Mouse (Mus musculus): ENCODE measurements around the gene Dach1. TPM values are rescaled to one million over a fixed set of nuclear protein-coding genes. Genes with fewer than 3 reads are reported as not detected.

Dach1 gene
- 2.3 TPM in 2 replicates for polyA plus RNA-seq (2015; fragmentation: Nextera tagmentation; extraction: Ambion mirVana)

DNA sequence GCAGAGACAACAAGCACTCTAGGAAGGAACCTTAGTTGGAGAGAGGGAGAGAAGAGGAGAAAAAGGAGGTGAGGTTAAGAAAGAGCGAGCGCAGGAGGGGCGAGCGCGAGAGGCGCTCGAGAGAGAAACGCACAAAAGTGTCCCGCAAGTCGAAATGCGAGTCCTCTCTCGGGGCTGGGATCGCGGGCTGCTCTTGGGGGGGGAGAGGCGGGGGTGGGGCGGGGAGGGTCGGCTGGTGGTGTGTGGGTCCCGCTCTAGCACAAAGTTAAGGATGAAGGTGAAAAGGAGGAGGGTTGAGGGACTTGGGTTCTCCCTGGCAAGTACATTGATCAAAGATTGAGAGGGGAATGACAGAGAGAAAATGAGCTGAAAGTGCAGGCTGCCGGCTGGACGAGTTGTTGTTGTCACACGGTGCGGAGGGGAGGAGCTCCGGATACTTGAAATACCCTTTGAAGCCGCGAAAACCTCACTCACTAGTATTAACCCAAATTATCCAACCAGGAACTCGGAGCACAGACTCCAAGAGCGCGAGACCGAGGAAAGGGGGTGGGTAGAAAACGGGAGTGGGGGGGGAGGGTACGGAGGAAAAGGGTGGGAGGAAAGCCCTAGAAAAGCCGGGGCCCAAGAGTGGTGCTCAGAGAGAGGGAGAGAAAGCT is at the start of gene Dach1:
TSS of gene Dach1 (minus strand) at position 345 of the 656 bp plus-strand sequence.
- peak; percentile 55 for ATAC-seq (ENCODE audit: insufficient number of reproducible peaks, low FRiP score, low TSS enrichment, low read depth)
- Histone ChIP-seq H3K36me3 (no peaks in the 10 kb centered on the region), H3K4me1 (peaks cover 8% of the 10 kb centered on the region; the same call in 1 of the 2 replicates), H3K9ac (peak within 1 kb of the TSS; percentile 53), H3K27ac (replicated peaks) (peak within 1 kb of the TSS; percentile 65), H3K9me3 (replicated peaks) (no peaks in the 10 kb centered on the region), H3K27me3 (no peaks in the 10 kb centered on the region), H3K4me2 (replicated peaks) (peak within 1 kb of the TSS; percentile 99), H3K4me3 (replicated peaks) (peak within 1 kb of the TSS; percentile 71)
- under 1% methylated on average over 30 of the region's 32 CpGs for WGBS

- Histone ChIP-seq H3K27me3 (no peaks in the 10 kb centered on the region), H3K36me3 (no peaks in the 10 kb centered on the region), H3K27ac (replicated peaks) (no peak overlapping the region), H3K9ac (no peak overlapping the region), H3K4me1 (no peaks in the 10 kb centered on the region), H3K4me3 (replicated peaks) (no peak overlapping the region), H3K4me2 (replicated peaks) (no peak overlapping the region), H3K9me3 (replicated peaks) (no peaks in the 10 kb centered on the region)
- WGBS = 81% methylated on average over 3 of the region's 3 CpGs
- ATAC-seq (ENCODE audit: insufficient number of reproducible peaks, low FRiP score, low TSS enrichment, low read depth) = no peak
Measured at GRCm38 (mm10) chr14:98200089-98200488, 30.5 kb upstream of the Dach1 start.

GRCm38 (mm10) chr14:98181545-98181944 is 12.0 kb upstream of the Dach1 start:
- ATAC-seq (ENCODE audit: insufficient number of reproducible peaks, low FRiP score, low TSS enrichment, low read depth) = no peak
- WGBS = 2% methylated on average over 1 of the region's 1 CpGs
- no peak overlapping the region for H3K27ac ChIP-seq (replicated peaks)
- no peak overlapping the region for H3K9ac ChIP-seq
- no peaks in the 10 kb centered on the region for H3K9me3 ChIP-seq (replicated peaks)
- no peak overlapping the region for H3K4me2 ChIP-seq (replicated peaks)
- no peaks in the 10 kb centered on the region for H3K36me3 ChIP-seq
- H3K4me1 ChIP-seq = no peaks in the 10 kb centered on the region
- H3K27me3 ChIP-seq = no peaks in the 10 kb centered on the region
- no peak overlapping the region for H3K4me3 ChIP-seq (replicated peaks)

- no peak for ATAC-seq (ENCODE audit: insufficient number of reproducible peaks, low FRiP score, low TSS enrichment, low read depth)
- H3K27ac ChIP-seq (replicated peaks) = no peak overlapping the region
- no peak overlapping the region for H3K9ac ChIP-seq
- H3K4me1 ChIP-seq = 0 out of 2 replicates have a peak, but pooled peaks cover 3% of the 10 kb centered on the region
- 32% methylated on average over 2 of the region's 2 CpGs for WGBS
- no peak overlapping the region for H3K4me3 ChIP-seq (replicated peaks)
- H3K36me3 ChIP-seq = no peaks in the 10 kb centered on the region
- no peaks in the 10 kb centered on the region for H3K27me3 ChIP-seq
- no peak overlapping the region for H3K4me2 ChIP-seq (replicated peaks)
- no peaks in the 10 kb centered on the region for H3K9me3 ChIP-seq (replicated peaks)
Measured at GRCm38 (mm10) chr14:98173831-98174230, 4.3 kb upstream of the Dach1 start.

DNA sequence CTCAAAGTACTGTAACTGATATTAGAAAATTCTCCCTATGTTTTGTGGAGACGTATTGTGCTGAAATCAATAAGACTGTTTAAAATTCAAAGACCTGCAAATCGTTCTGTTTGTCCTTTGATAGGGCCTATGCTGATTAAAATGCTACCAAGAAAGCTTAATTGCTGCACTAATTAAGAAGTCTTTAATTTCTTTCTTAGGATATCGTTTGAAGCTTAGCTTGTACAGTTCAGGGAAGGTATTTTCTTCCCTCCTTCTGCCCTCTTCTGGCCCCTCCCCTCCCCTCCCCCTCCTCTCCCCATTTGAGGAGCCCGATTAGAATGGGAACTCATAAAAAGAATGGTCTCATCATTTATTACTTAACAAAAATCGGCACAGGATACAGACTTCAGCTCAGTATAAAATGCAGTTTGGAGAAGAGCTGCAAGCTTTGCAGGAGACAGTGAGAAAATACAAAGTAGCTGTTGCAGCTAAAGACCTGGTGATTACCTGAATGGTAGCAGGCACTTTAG is 2.9 kb upstream of the Dach1 start:
- 11% methylated on average over 5 of the region's 5 CpGs for WGBS
- no peaks in the 10 kb centered on the region for H3K36me3 ChIP-seq
- no peaks in the 10 kb centered on the region for H3K9me3 ChIP-seq (replicated peaks)
- H3K9ac ChIP-seq = no peak overlapping the region
- no peaks in the 10 kb centered on the region for H3K27me3 ChIP-seq
- H3K27ac ChIP-seq (replicated peaks) = no peak overlapping the region
- no peak overlapping the region for H3K4me3 ChIP-seq (replicated peaks)
- H3K4me1 ChIP-seq = peaks cover 4% of the 10 kb centered on the region; the same call in 1 of the 2 replicates
- ATAC-seq (ENCODE audit: insufficient number of reproducible peaks, low FRiP score, low TSS enrichment, low read depth) = no peak
- no peak overlapping the region for H3K4me2 ChIP-seq (replicated peaks)

GRCm38 (mm10) chr14:98171861-98172260 is 2.3 kb upstream of the Dach1 start:
- no peaks in the 10 kb centered on the region for H3K27me3 ChIP-seq
- H3K9ac ChIP-seq = no peak overlapping the region
- H3K4me3 ChIP-seq (replicated peaks) = no peak overlapping the region
- H3K36me3 ChIP-seq = no peaks in the 10 kb centered on the region
- 13% methylated on average over 5 of the region's 5 CpGs for WGBS
- no peaks in the 10 kb centered on the region for H3K9me3 ChIP-seq (replicated peaks)
- H3K27ac ChIP-seq (replicated peaks) = no peak overlapping the region
- H3K4me1 ChIP-seq = peaks cover 8% of the 10 kb centered on the region; the same call in 1 of the 2 replicates
- no peak overlapping the region for H3K4me2 ChIP-seq (replicated peaks)
- ATAC-seq (ENCODE audit: insufficient number of reproducible peaks, low FRiP score, low TSS enrichment, low read depth) = no peak

- Histone ChIP-seq H3K4me1 (peaks cover 8% of the 10 kb centered on the region; the same call in 1 of the 2 replicates), H3K4me2 (replicated peaks) (peak overlapping the region; percentile 99), H3K27me3 (no peaks in the 10 kb centered on the region), H3K4me3 (replicated peaks) (peak overlapping the region; percentile 71), H3K9me3 (replicated peaks) (no peaks in the 10 kb centered on the region), H3K9ac (peak overlapping the region; percentile 53), H3K27ac (replicated peaks) (peak overlapping the region; percentile 65), H3K36me3 (no peaks in the 10 kb centered on the region)
- WGBS = under 1% methylated on average over 45 of the region's 45 CpGs
- 0 out of 2 replicates have a peak, but pooled peaks have one; percentile 21 for ATAC-seq (ENCODE audit: insufficient number of reproducible peaks, low FRiP score, low TSS enrichment, low read depth)
Measured at GRCm38 (mm10) chr14:98168908-98169401, 610 bp downstream of the Dach1 start.

- ATAC-seq (ENCODE audit: insufficient number of reproducible peaks, low FRiP score, low TSS enrichment, low read depth) = peak; percentile 55
- Histone ChIP-seq H3K4me3 (replicated peaks) (peak overlapping the region; percentile 71), H3K9me3 (replicated peaks) (no peaks in the 10 kb centered on the region), H3K9ac (peak overlapping the region; percentile 53), H3K4me1 (peaks cover 8% of the 10 kb centered on the region; the same call in 1 of the 2 replicates), H3K27ac (replicated peaks) (peak overlapping the region; percentile 65), H3K27me3 (no peaks in the 10 kb centered on the region), H3K36me3 (no peaks in the 10 kb centered on the region), H3K4me2 (replicated peaks) (peak overlapping the region; percentile 99)
- WGBS = under 1% methylated on average over 48 of the region's 48 CpGs
Measured at GRCm38 (mm10) chr14:98168039-98168907, 1.3 kb downstream of the Dach1 start.

DNA sequence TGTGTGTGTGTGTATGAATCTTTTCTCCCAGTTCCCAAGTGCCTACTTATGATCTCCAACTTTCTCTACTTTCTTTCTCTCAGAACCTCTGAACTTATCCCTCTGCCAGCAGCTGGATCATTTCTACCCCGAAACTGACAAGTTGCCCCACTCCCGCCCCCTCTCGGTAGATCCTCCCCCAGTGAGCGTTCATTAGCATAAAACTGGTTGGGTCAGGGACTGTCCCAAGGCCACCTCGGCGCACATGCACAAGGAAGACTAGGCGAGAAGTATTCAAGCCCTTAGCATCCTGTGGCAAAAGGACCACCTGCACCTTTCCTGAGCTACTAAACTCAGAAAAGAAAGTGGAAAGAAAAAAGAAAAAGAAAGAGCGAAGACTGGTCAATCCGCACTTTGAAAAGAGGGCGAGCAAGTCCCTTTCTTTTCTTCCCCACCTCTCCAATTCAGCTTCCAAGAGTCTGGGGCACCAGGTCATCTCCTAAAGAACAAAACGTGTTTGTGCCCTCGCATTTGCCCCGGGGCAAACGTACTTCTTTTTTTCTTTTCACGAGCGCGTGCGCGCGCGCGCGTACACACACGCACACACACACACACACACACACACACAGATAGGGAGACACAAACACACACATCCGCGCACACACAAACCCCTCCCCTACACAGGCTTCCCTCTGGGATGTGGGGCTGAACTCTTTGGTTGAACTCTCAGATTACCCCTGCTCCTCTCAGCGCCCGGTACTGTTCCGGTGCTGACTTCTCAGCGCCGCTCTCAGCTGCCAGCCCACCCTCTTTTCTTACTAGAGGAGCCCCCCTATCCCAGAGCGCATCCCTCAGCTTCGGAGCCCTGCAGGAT is 2.2 kb downstream of the Dach1 start:
- H3K36me3 ChIP-seq = no peaks in the 10 kb centered on the region
- peak overlapping the region; percentile 65; the same call in 1 of the 2 replicates for H3K27ac ChIP-seq (replicated peaks)
- peak overlapping the region; percentile 99 for H3K4me2 ChIP-seq (replicated peaks)
- peak overlapping the region; percentile 31 for H3K9ac ChIP-seq
- no peaks in the 10 kb centered on the region for H3K27me3 ChIP-seq
- peak overlapping the region; percentile 71 for H3K4me3 ChIP-seq (replicated peaks)
- peak; percentile 58 for ATAC-seq (ENCODE audit: insufficient number of reproducible peaks, low FRiP score, low TSS enrichment, low read depth)
- WGBS = under 1% methylated on average over 33 of the region's 33 CpGs
- H3K9me3 ChIP-seq (replicated peaks) = no peaks in the 10 kb centered on the region
- peaks cover 8% of the 10 kb centered on the region; the same call in 1 of the 2 replicates for H3K4me1 ChIP-seq

- H3K4me3 ChIP-seq (replicated peaks) = peak overlapping the region; percentile 71; the same call in 1 of the 2 replicates
- no peaks in the 10 kb centered on the region for H3K9me3 ChIP-seq (replicated peaks)
- 0 out of 2 replicates have a peak overlapping the region, but pooled peaks have one; percentile 99 for H3K4me2 ChIP-seq (replicated peaks)
- ATAC-seq (ENCODE audit: insufficient number of reproducible peaks, low FRiP score, low TSS enrichment, low read depth) = no peak
- H3K36me3 ChIP-seq = no peaks in the 10 kb centered on the region
- H3K27me3 ChIP-seq = no peaks in the 10 kb centered on the region
- peaks cover 8% of the 10 kb centered on the region; the same call in 1 of the 2 replicates for H3K4me1 ChIP-seq
- 68% methylated on average over 10 of the region's 10 CpGs for WGBS
- no peak overlapping the region for H3K27ac ChIP-seq (replicated peaks)
- no peak overlapping the region for H3K9ac ChIP-seq
Measured at GRCm38 (mm10) chr14:98166318-98166976, 3.1 kb downstream of the Dach1 start.

All from embryonic facial prominence, embryonic 15.5 days (tissue).